ENCODE assay signal across 34 mouse cellular contexts in genomic region chr2:74720384-74720783, GRCm38 (mm10). TPM values are rescaled to one million over a fixed set of nuclear protein-coding genes. Genes with fewer than 3 reads are reported as not detected.
"Had no signal": no experiment of that assay in that cellular context is flagged by ENCODE, and none has a peak within 500 bp of the region (broad histone marks: within the 10 kb centered on the region; RNA-seq: fewer than 3 reads in every experiment).

No protein-coding gene starts in this region.

- H3K4me3 ChIP-seq: gastrocnemius, adult 2 months; heart, embryonic 10.5 days; heart, embryonic 12.5 days; hindbrain, embryonic 10.5 days; hindbrain, embryonic 12.5 days; intestine, embryonic 15.5 days; layer of hippocampus, adult 2 months; left cerebral cortex, adult 2 months; limb, embryonic 12.5 days; liver, embryonic 12.5 days had no signal

- H3K36me3 ChIP-seq: heart, embryonic 10.5 days; heart, embryonic 12.5 days; hindbrain, embryonic 10.5 days; hindbrain, embryonic 12.5 days; intestine, embryonic 15.5 days; limb, embryonic 12.5 days; liver, embryonic 12.5 days had no signal

- H3K9ac ChIP-seq: heart, embryonic 12.5 days; hindbrain, embryonic 12.5 days; hindbrain, embryonic 14.5 days; intestine, embryonic 15.5 days; limb, embryonic 12.5 days; liver, embryonic 12.5 days had no signal

- DNase-seq: gastrocnemius, adult 2 months; gastrocnemius, postnatal 10 days; gastrocnemius, postnatal 25 days; heart, adult 18-20 months; heart, postnatal 10 days; heart, postnatal 4 days; kidney, adult 18-20 months; kidney, adult 9 months; kidney, postnatal 14 days had no signal

- H3K27ac ChIP-seq: gastrocnemius, adult 2 months; heart, embryonic 10.5 days; hindbrain, embryonic 10.5 days; hindbrain, embryonic 12.5 days; hindbrain, embryonic 14.5 days; intestine, embryonic 15.5 days; layer of hippocampus, adult 2 months; left cerebral cortex, adult 2 months; limb, embryonic 10.5 days; limb, embryonic 12.5 days; liver, embryonic 12.5 days had no signal

- ATAC-seq: hindbrain, embryonic 16.5 days; inflammation-experienced regulatory T-cells, adult 6 months; intestine, postnatal 0 days; liver, embryonic 12.5 days had no signal

- H3K9me3 ChIP-seq: heart, embryonic 10.5 days; heart, embryonic 12.5 days; hindbrain, embryonic 10.5 days; hindbrain, embryonic 12.5 days; intestine, embryonic 15.5 days; limb, embryonic 10.5 days; limb, embryonic 12.5 days; liver, embryonic 12.5 days had no signal

- H3K4me2 ChIP-seq: heart, embryonic 12.5 days; hindbrain, embryonic 12.5 days; intestine, embryonic 15.5 days; limb, embryonic 12.5 days; liver, embryonic 12.5 days had no signal

RNA-seq across cellular contexts. Expression of gene Gm28230, which starts 6.1 kb away (rescaled TPM):
- total RNA-seq: granulocyte monocyte progenitor cell, adult 5-6 weeks; heart, adult 18-20 months; heart, adult 8-10 months; heart, postnatal 10 days; heart, postnatal 25 days; heart, postnatal 4 days; layer of hippocampus, adult 2 months; layer of hippocampus, postnatal 10 days; layer of hippocampus, postnatal 25 days; left cerebral cortex, adult 2 months; left cerebral cortex, postnatal 14 days; left cerebral cortex, postnatal 36 days; liver, adult 2 months had no signal
- polyA plus RNA-seq: frontal cortex, adult 2 months; heart, embryonic 12.5 days; heart, embryonic 14.5 days; heart, embryonic 16.5 days; hindbrain, embryonic 10.5 days; inflammation-experienced regulatory T-cells, adult 6 months; intestine, postnatal 0 days; liver, adult 2 months; liver, embryonic 12.5 days had no signal

RNA-seq across cellular contexts. Expression of gene Hoxd4, which starts 8.7 kb away (rescaled TPM):
- total RNA-seq: granulocyte monocyte progenitor cell, adult 5-6 weeks; layer of hippocampus, adult 2 months; layer of hippocampus, postnatal 10 days; layer of hippocampus, postnatal 25 days; left cerebral cortex, adult 2 months; left cerebral cortex, postnatal 14 days; left cerebral cortex, postnatal 36 days had no signal
- polyA plus RNA-seq: frontal cortex, adult 2 months; inflammation-experienced regulatory T-cells, adult 6 months; liver, embryonic 12.5 days had no signal

RNA-seq across cellular contexts. Expression of gene Hoxd3, which starts 8.7 kb away (rescaled TPM):
- total RNA-seq: gastrocnemius, adult 2 months; gastrocnemius, postnatal 25 days; granulocyte monocyte progenitor cell, adult 5-6 weeks; heart, adult 18-20 months; heart, postnatal 10 days; heart, postnatal 25 days; layer of hippocampus, adult 2 months; layer of hippocampus, postnatal 10 days; layer of hippocampus, postnatal 25 days; left cerebral cortex, adult 2 months; left cerebral cortex, postnatal 14 days; left cerebral cortex, postnatal 36 days; liver, adult 2 months had no signal
- polyA plus RNA-seq: frontal cortex, adult 2 months; inflammation-experienced regulatory T-cells, adult 6 months; liver, adult 2 months had no signal

RNA-seq across cellular contexts. Expression of gene Hoxd8, which starts 16.0 kb away (rescaled TPM):
- total RNA-seq: granulocyte monocyte progenitor cell, adult 5-6 weeks; layer of hippocampus, adult 2 months; layer of hippocampus, postnatal 25 days; left cerebral cortex, adult 2 months; left cerebral cortex, postnatal 14 days; left cerebral cortex, postnatal 36 days; liver, adult 2 months had no signal
- polyA plus RNA-seq: hindbrain, embryonic 10.5 days; inflammation-experienced regulatory T-cells, adult 6 months had no signal

RNA-seq across cellular contexts. Expression of gene Hoxd9, which starts 22.9 kb away (rescaled TPM):
- total RNA-seq: granulocyte monocyte progenitor cell, adult 5-6 weeks; layer of hippocampus, adult 2 months; layer of hippocampus, postnatal 10 days; layer of hippocampus, postnatal 25 days; left cerebral cortex, adult 2 months; left cerebral cortex, postnatal 14 days; left cerebral cortex, postnatal 36 days; liver, adult 2 months had no signal
- polyA plus RNA-seq: hindbrain, embryonic 10.5 days; hindbrain, embryonic 12.5 days; hindbrain, embryonic 16.5 days; inflammation-experienced regulatory T-cells, adult 6 months; liver, adult 2 months had no signal
